Mouse (Mus musculus) myocyte (in vitro differentiated cells): ENCODE results near the gene Armc10.

Experiments
- CEBPB ChIP-seq: IDR thresholded peaks from 2 replicates; pipeline ENCODE4 v1.6.1; 2011; ENCODE audit warnings: mild to moderate bottlenecking, moderate library complexity; ENCODE audit not compliant: poor library complexity, insufficient read depth, severe bottlenecking
- E2F4 ChIP-seq: IDR thresholded peaks from one replicate; pipeline ENCODE4 v1.6.1; 2011; ENCODE audit warnings: mild to moderate bottlenecking, control low read depth, moderate library complexity; ENCODE audit not compliant: insufficient read depth
- MAX ChIP-seq: IDR thresholded peaks from one replicate; pipeline ENCODE4 v1.6.1; 2011; ENCODE audit warnings: low read depth, mild to moderate bottlenecking, control low read depth
- MYOD1 ChIP-seq, 3 experiments: IDR thresholded peaks; one replicate each; pipeline ENCODE4 v1.6.1; 2011; ENCODE audit warnings: control low read depth in 2 of 3, low read depth in 2 of 3, mild to moderate bottlenecking in 2 of 3, moderate library complexity in 1 of 3; ENCODE audit not compliant: insufficient read length in 2 of 3, control insufficient read depth in 1 of 3
- MYOG ChIP-seq, 3 experiments: IDR thresholded peaks; one replicate each; pipeline ENCODE4 v1.6.1; 2011; ENCODE audit warnings: control low read depth in 2 of 3, low read depth in 2 of 3, mild to moderate bottlenecking in 2 of 3; ENCODE audit not compliant: insufficient read length in 2 of 3, control insufficient read depth in 1 of 3, insufficient read depth in 1 of 3
- POLR2A ChIP-seq: IDR thresholded peaks from one replicate; pipeline ENCODE4 v1.6.1; 2011; ENCODE audit warnings: low read depth, mild to moderate bottlenecking, control low read depth, moderate library complexity; ENCODE audit not compliant: insufficient read length
- POLR2AphosphoS2 ChIP-seq: IDR thresholded peaks from one replicate; pipeline ENCODE4 v1.6.1; 2011; ENCODE audit warnings: low read depth, control low read depth; ENCODE audit not compliant: insufficient read length
- REST ChIP-seq: IDR thresholded peaks from one replicate; pipeline ENCODE4 v1.6.1; 2011; ENCODE audit warnings: mild to moderate bottlenecking, control low read depth, moderate library complexity; ENCODE audit not compliant: insufficient read depth, insufficient read length
- TCF12 ChIP-seq: IDR thresholded peaks from one replicate; pipeline ENCODE4 v1.6.1; 2011; ENCODE audit warnings: mild to moderate bottlenecking, control low read depth; ENCODE audit not compliant: poor library complexity, insufficient read depth, severe bottlenecking
- TCF3 ChIP-seq: IDR thresholded peaks from one replicate; pipeline ENCODE4 v1.6.1; 2011; ENCODE audit warnings: low read depth, control low read depth; ENCODE audit not compliant: insufficient read length
- USF1 ChIP-seq: IDR thresholded peaks from one replicate; pipeline ENCODE4 v1.6.1; 2011; ENCODE audit warnings: low read depth, mild to moderate bottlenecking, control low read depth, moderate library complexity

DNA sequence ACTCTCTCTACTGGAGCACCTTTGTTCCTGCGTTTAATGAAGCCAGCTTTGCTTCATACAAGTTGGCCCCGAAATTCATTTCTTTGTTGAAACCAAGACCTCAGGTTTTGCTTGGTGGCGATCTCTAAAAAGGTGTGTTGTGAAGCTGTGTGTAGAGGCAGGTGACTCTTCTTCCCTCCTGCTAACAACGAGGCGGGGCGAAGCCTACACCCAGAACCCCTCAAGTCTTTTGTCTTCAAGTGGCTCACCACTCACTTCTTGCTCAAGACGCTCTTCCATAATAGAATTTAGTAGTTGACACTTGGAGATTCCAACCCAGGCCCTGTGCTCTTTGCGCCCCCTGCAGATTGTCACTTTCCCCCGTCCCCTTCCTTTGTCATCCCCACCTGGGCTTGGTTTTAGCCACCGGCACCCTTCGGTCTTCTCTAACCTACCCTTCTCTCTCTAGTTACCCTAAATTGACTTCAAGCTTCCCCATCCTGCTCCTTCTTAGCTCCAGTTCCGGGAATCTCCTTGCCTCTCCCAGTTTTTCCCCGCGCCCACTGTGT, 648 bp upstream of the Armc10 start:
- TF ChIP-seq POLR2AphosphoS2 (no peak), POLR2A (no peak), E2F4 (no peak), MYOD1 (IDR thresholded peaks at IDR 0.05; ENCODE audit: control insufficient read depth in 1 of 3, insufficient read length in 2 of 3, low read depth in 2 of 3) (no peak), CEBPB (no peak), MAX (no peak), TCF12 (no peak), TCF3 (no peak), MYOG (IDR thresholded peaks at IDR 0.05; ENCODE audit: control insufficient read depth in 1 of 3, insufficient read depth in 1 of 3, insufficient read length in 2 of 3, low read depth in 2 of 3) (no peak), USF1 (no peak), REST (no peak)
